In genomic region chr9:70229823-70230222, GRCm38 (mm10) we compare ENCODE assay signal across 14 mouse cellular contexts. TPM values are rescaled to one million over a fixed set of nuclear protein-coding genes. Genes with fewer than 3 reads are reported as not detected.
DNase-seq lines count a peak whose midpoint lies in the region; ATAC-seq lines count a peak whose summit lies in the region.
"Had no signal": no experiment of that assay in that cellular context is flagged by ENCODE, and none has a peak within 500 bp of the region (broad histone marks: within the 10 kb centered on the region; RNA-seq: fewer than 3 reads in every experiment).

No protein-coding gene starts in this region.

- no peaks in the 10 kb centered on the region for H3K4me1 ChIP-seq in midbrain, embryonic 14.5 days (ENCODE audit: control insufficient read depth, insufficient read depth, low read length)
- H3K4me1 ChIP-seq: limb, embryonic 10.5 days had no signal

- no peaks in the 10 kb centered on the region for H3K27me3 ChIP-seq in midbrain, embryonic 14.5 days (ENCODE audit: control insufficient read depth, insufficient read depth, low read length)

- ATAC-seq in midbrain, embryonic 14.5 days (ENCODE audit: low FRiP score, low TSS enrichment) = no peak
- ATAC-seq in megakaryocyte, adult 5-6 weeks (ENCODE audit: poor library complexity, severe bottlenecking) = no peak
- ATAC-seq: forebrain, postnatal 0 days; liver, postnatal 0 days had no signal

- H3K4me3 ChIP-seq in midbrain, embryonic 14.5 days (replicated peaks; ENCODE audit: low read depth, low read length) = no peak overlapping the region
- H3K4me3 ChIP-seq: heart, adult 2 months; limb, embryonic 10.5 days had no signal

- 90% methylated on average over 8 of the region's 8 CpGs for WGBS in midbrain, embryonic 14.5 days

- H3K9ac ChIP-seq in midbrain, embryonic 14.5 days (replicated peaks; ENCODE audit: low read length) = no peak overlapping the region
- H3K9ac ChIP-seq: forebrain, postnatal 0 days; liver, postnatal 0 days had no signal

- H3K9me3 ChIP-seq in midbrain, embryonic 14.5 days (ENCODE audit: control insufficient read depth, low read length) = no peaks in the 10 kb centered on the region
- H3K9me3 ChIP-seq: limb, embryonic 10.5 days had no signal

- H3K4me2 ChIP-seq in midbrain, embryonic 14.5 days (ENCODE audit: low read length) = no peak overlapping the region

- no peaks in the 10 kb centered on the region for H3K36me3 ChIP-seq in midbrain, embryonic 14.5 days (ENCODE audit: control insufficient read depth, insufficient read depth, low read length)
- H3K36me3 ChIP-seq: limb, embryonic 10.5 days had no signal

- H3K27ac ChIP-seq in midbrain, embryonic 14.5 days (replicated peaks; ENCODE audit: low read depth, low read length) = no peak overlapping the region
- H3K27ac ChIP-seq: heart, adult 2 months; limb, embryonic 10.5 days had no signal

- peak; percentile 74 for DNase-seq in 3134 (ENCODE audit: extremely low read depth, insufficient read length, low spot score)
- peak; percentile 67 for DNase-seq in ZHBTc4 (ENCODE audit: low read depth, low spot score)
- DNase-seq in kidney, postnatal 10 days = peak; percentile 65
- peak; percentile 76 for DNase-seq in lung, postnatal 36 days
- no peak for DNase-seq in layer of hippocampus, adult 9-10 months (ENCODE audit: low spot score)
- no peak for DNase-seq in neural tube, embryonic 10.5 days (ENCODE audit: extremely low spot score, low spot score)
- DNase-seq in midbrain, embryonic 14.5 days = no peak
- DNase-seq: cerebellum, postnatal 10 days; forebrain, postnatal 0 days; heart, adult 2 months; heart, postnatal 36 days; liver, postnatal 0 days had no signal

RNA-seq across cellular contexts. Expression of gene Myo1e, which starts 22.7 kb away (rescaled TPM):
- 3.8 and 6.5 TPM in 2 replicates for polyA plus RNA-seq in midbrain, embryonic 14.5 days (2014; fragmentation: Nextera tagmentation; extraction: Ambion mirVana)
- 0.59 TPM in 1 of 2 replicates, not detected in the other for total RNA-seq in megakaryocyte, adult 5-6 weeks (2015)
- total RNA-seq in megakaryocyte, adult 5-6 weeks (2017) = 0.51 and 1.1 TPM in 2 replicates

Comparison
In these comparisons a context has a peak if more than half of its experiments do, and no peak if none do; other contexts are left out.
1. DNase-seq: peak in 3134 (single experiment), ZHBTc4 (single experiment), kidney, postnatal 10 days (single experiment) and lung, postnatal 36 days (single experiment); none in layer of hippocampus, adult 9-10 months (single experiment), neural tube, embryonic 10.5 days (single experiment) and midbrain, embryonic 14.5 days (single experiment).